Mouse (Mus musculus) cerebellum, postnatal 14 days (tissue): ENCODE measurements around the gene Ormdl2.
"Not testable (repeated sequence)": the region's sequence is repeated elsewhere in the genome, so short reads cannot be mapped to it uniquely, and the experiment has no call there.

Source experiments
- DNase-seq, 2 experiments: peaks; one replicate each; pipeline ENCODE4 v3.0.0; 2021; ENCODE audit warnings: mixed read lengths in 2 of 2

Gene Ormdl2

GRCm38 (mm10) chr10:128821358-128822056 is at the start of gene Ormdl2:
Gene Ormdl2, minus strand, starts transcription at chr10:128821645.
- peak; percentile 99 to 100 for DNase-seq

GRCm38 (mm10) chr10:128870341-128870740 is 48.9 kb upstream of the Ormdl2 start:
- DNase-seq, result no peak

GRCm38 (mm10) chr10:128866518-128866917 is 45.1 kb upstream of the Ormdl2 start:
- DNase-seq, result no peak

GRCm38 (mm10) chr10:128866042-128866441 is 44.6 kb upstream of the Ormdl2 start:
- no peak for DNase-seq

- no peak for DNase-seq
Observed at GRCm38 (mm10) chr10:128861176-128861575, 39.7 kb upstream of the Ormdl2 start.

- DNase-seq, result no peak
Observed at GRCm38 (mm10) chr10:128850339-128850738, 28.9 kb upstream of the Ormdl2 start.

GRCm38 (mm10) chr10:128848426-128848825 is 27.0 kb upstream of the Ormdl2 start:
- no peak for DNase-seq

- no peak for DNase-seq
Observed at GRCm38 (mm10) chr10:128846664-128847063, 25.2 kb upstream of the Ormdl2 start.

- peak; percentile 26 to 32 for DNase-seq
Observed at GRCm38 (mm10) chr10:128845516-128845915, 24.1 kb upstream of the Ormdl2 start.

GRCm38 (mm10) chr10:128843260-128843659 is 21.8 kb upstream of the Ormdl2 start:
- DNase-seq, result no peak

- DNase-seq, result no peak
Observed at GRCm38 (mm10) chr10:128840612-128841011, 19.2 kb upstream of the Ormdl2 start.

- DNase-seq, result no peak
Observed at GRCm38 (mm10) chr10:128839434-128839833, 18.0 kb upstream of the Ormdl2 start.

- no peak for DNase-seq
Observed at GRCm38 (mm10) chr10:128837400-128837799, 16.0 kb upstream of the Ormdl2 start.

GRCm38 (mm10) chr10:128823821-128824220 is 2.4 kb upstream of the Ormdl2 start:
- DNase-seq, result no peak

GRCm38 (mm10) chr10:128823087-128823486 is 1.6 kb upstream of the Ormdl2 start:
- not testable (repeated sequence) for DNase-seq

GRCm38 (mm10) chr10:128822135-128822534 is 690 bp upstream of the Ormdl2 start:
- no peak for DNase-seq

GRCm38 (mm10) chr10:128820217-128820616 is 1.2 kb downstream of the Ormdl2 start:
- no peak for DNase-seq

- no peak for DNase-seq
Observed at GRCm38 (mm10) chr10:128817033-128817432, 4.4 kb downstream of the Ormdl2 start, which contains the start of gene Sarnp. Gene Sarnp, plus strand, starts transcription at chr10:128817333.

- DNase-seq, result no peak
Observed at GRCm38 (mm10) chr10:128807018-128807417, 14.4 kb downstream of the Ormdl2 start.

- no peak for DNase-seq
Observed at GRCm38 (mm10) chr10:128806086-128806485, 15.4 kb downstream of the Ormdl2 start.

GRCm38 (mm10) chr10:128805092-128806000 is 16.1 kb downstream of the Ormdl2 start:
- DNase-seq, result peak; percentile 96 to 98

- DNase-seq, result peak; percentile 80 to 83
Observed at GRCm38 (mm10) chr10:128804271-128805091, 17.0 kb downstream of the Ormdl2 start, which contains the start of gene Tmem198b. Gene Tmem198b, minus strand, starts transcription at chr10:128804370.
